Mouse (Mus musculus): ENCODE results near the gene Ddah1. TPM values are rescaled to one million over a fixed set of nuclear protein-coding genes. Genes with fewer than 3 reads are reported as not detected.

The Ddah1 gene
- polyA plus RNA-seq, 1 experiment: 43.7 TPM

GRCm38 (mm10) chr3:145852041-145852440 lies 93.6 kb downstream of the Ddah1 start:
- Histone ChIP-seq H3K9ac (ENCODE audit: low read depth, poor library complexity, severe bottlenecking) (no peak overlapping the region), H3K36me3 (ENCODE audit: control insufficient read depth, insufficient read depth, low read length, poor library complexity, severe bottlenecking) (no peaks in the 10 kb centered on the region; the same call in 1 of the 2 replicates), H3K4me3 (ENCODE audit: low read depth, low read length) (no peak overlapping the region), H3K27me3 (ENCODE audit: control insufficient read depth, insufficient read depth, low read length, poor library complexity, severe bottlenecking) (no peaks in the 10 kb centered on the region), H3K4me1 (ENCODE audit: control insufficient read depth, insufficient read depth, low read length) (no peaks in the 10 kb centered on the region), H3K9me3 (replicated peaks; ENCODE audit: control insufficient read depth, insufficient read depth, low read length, poor library complexity, severe bottlenecking) (no peaks in the 10 kb centered on the region), H3K27ac (ENCODE audit: insufficient read depth, low read length) (no peak overlapping the region)
- no peak for TF ChIP-seq POLR2A (IDR thresholded peaks at IDR 0.05; ENCODE audit: insufficient read depth, low read length)
- TF ChIP-seq CTCF (IDR thresholded peaks at IDR 0.05; ENCODE audit: low read depth, low read length): no peak
- no peak for TF ChIP-seq EP300 (IDR thresholded peaks at IDR 0.05; ENCODE audit: insufficient read depth, low read depth, low read length)

- Histone ChIP-seq H3K4me3 (ENCODE audit: low read depth, low read length) (no peak overlapping the region), H3K9ac (ENCODE audit: low read depth, poor library complexity, severe bottlenecking) (no peak overlapping the region), H3K27ac (ENCODE audit: insufficient read depth, low read length) (no peak overlapping the region), H3K4me1 (ENCODE audit: control insufficient read depth, insufficient read depth, low read length) (no peaks in the 10 kb centered on the region), H3K27me3 (ENCODE audit: control insufficient read depth, insufficient read depth, low read length, poor library complexity, severe bottlenecking) (no peaks in the 10 kb centered on the region), H3K36me3 (ENCODE audit: control insufficient read depth, insufficient read depth, low read length, poor library complexity, severe bottlenecking) (no peaks in the 10 kb centered on the region; the same call in 1 of the 2 replicates), H3K9me3 (replicated peaks; ENCODE audit: control insufficient read depth, insufficient read depth, low read length, poor library complexity, severe bottlenecking) (no peaks in the 10 kb centered on the region)
- TF ChIP-seq POLR2A (IDR thresholded peaks at IDR 0.05; ENCODE audit: insufficient read depth, low read length) (no peak), CTCF (IDR thresholded peaks at IDR 0.05; ENCODE audit: low read depth, low read length) (no peak), EP300 (IDR thresholded peaks at IDR 0.05; ENCODE audit: insufficient read depth, low read depth, low read length) (no peak)
Measured at GRCm38 (mm10) chr3:145852800-145853199, 94.3 kb downstream of the Ddah1 start.

GRCm38 (mm10) chr3:145853713-145854112 lies 95.2 kb downstream of the Ddah1 start:
- Histone ChIP-seq H3K36me3 (ENCODE audit: control insufficient read depth, insufficient read depth, low read length, poor library complexity, severe bottlenecking) (no peaks in the 10 kb centered on the region; the same call in 1 of the 2 replicates), H3K4me3 (ENCODE audit: low read depth, low read length) (no peak overlapping the region), H3K27ac (ENCODE audit: insufficient read depth, low read length) (no peak overlapping the region), H3K27me3 (ENCODE audit: control insufficient read depth, insufficient read depth, low read length, poor library complexity, severe bottlenecking) (no peaks in the 10 kb centered on the region), H3K4me1 (ENCODE audit: control insufficient read depth, insufficient read depth, low read length) (no peaks in the 10 kb centered on the region), H3K9me3 (replicated peaks; ENCODE audit: control insufficient read depth, insufficient read depth, low read length, poor library complexity, severe bottlenecking) (no peaks in the 10 kb centered on the region), H3K9ac (ENCODE audit: low read depth, poor library complexity, severe bottlenecking) (no peak overlapping the region)
- TF ChIP-seq CTCF (IDR thresholded peaks at IDR 0.05; ENCODE audit: low read depth, low read length) (no peak), EP300 (IDR thresholded peaks at IDR 0.05; ENCODE audit: insufficient read depth, low read depth, low read length) (no peak), POLR2A (IDR thresholded peaks at IDR 0.05; ENCODE audit: insufficient read depth, low read length) (no peak)

GRCm38 (mm10) chr3:145854427-145854826 lies 96.0 kb downstream of the Ddah1 start:
- Histone ChIP-seq H3K27ac (ENCODE audit: insufficient read depth, low read length) (no peak overlapping the region), H3K27me3 (ENCODE audit: control insufficient read depth, insufficient read depth, low read length, poor library complexity, severe bottlenecking) (no peaks in the 10 kb centered on the region), H3K36me3 (ENCODE audit: control insufficient read depth, insufficient read depth, low read length, poor library complexity, severe bottlenecking) (no peaks in the 10 kb centered on the region; the same call in 1 of the 2 replicates), H3K9ac (ENCODE audit: low read depth, poor library complexity, severe bottlenecking) (no peak overlapping the region), H3K4me3 (ENCODE audit: low read depth, low read length) (no peak overlapping the region), H3K4me1 (ENCODE audit: control insufficient read depth, insufficient read depth, low read length) (no peaks in the 10 kb centered on the region), H3K9me3 (replicated peaks; ENCODE audit: control insufficient read depth, insufficient read depth, low read length, poor library complexity, severe bottlenecking) (no peaks in the 10 kb centered on the region)
- TF ChIP-seq EP300 (IDR thresholded peaks at IDR 0.05; ENCODE audit: insufficient read depth, low read depth, low read length) (no peak), CTCF (IDR thresholded peaks at IDR 0.05; ENCODE audit: low read depth, low read length) (no peak), POLR2A (IDR thresholded peaks at IDR 0.05; ENCODE audit: insufficient read depth, low read length) (no peak)

GRCm38 (mm10) chr3:145855299-145855698 lies 96.8 kb downstream of the Ddah1 start:
- H3K4me1 ChIP-seq (ENCODE audit: control insufficient read depth, insufficient read depth, low read length): no peaks in the 10 kb centered on the region
- no peak overlapping the region for H3K9ac ChIP-seq (ENCODE audit: low read depth, poor library complexity, severe bottlenecking)
- TF ChIP-seq EP300 (IDR thresholded peaks at IDR 0.05; ENCODE audit: insufficient read depth, low read depth, low read length): no peak
- no peak for TF ChIP-seq POLR2A (IDR thresholded peaks at IDR 0.05; ENCODE audit: insufficient read depth, low read length)
- no peak for TF ChIP-seq CTCF (IDR thresholded peaks at IDR 0.05; ENCODE audit: low read depth, low read length)
- no peaks in the 10 kb centered on the region for H3K9me3 ChIP-seq (replicated peaks; ENCODE audit: control insufficient read depth, insufficient read depth, low read length, poor library complexity, severe bottlenecking)
- no peaks in the 10 kb centered on the region; the same call in 1 of the 2 replicates for H3K36me3 ChIP-seq (ENCODE audit: control insufficient read depth, insufficient read depth, low read length, poor library complexity, severe bottlenecking)
- H3K4me3 ChIP-seq (ENCODE audit: low read depth, low read length): no peak overlapping the region
- H3K27ac ChIP-seq (ENCODE audit: insufficient read depth, low read length): no peak overlapping the region
- H3K27me3 ChIP-seq (ENCODE audit: control insufficient read depth, insufficient read depth, low read length, poor library complexity, severe bottlenecking): no peaks in the 10 kb centered on the region

- no peak overlapping the region for H3K9ac ChIP-seq (ENCODE audit: low read depth, poor library complexity, severe bottlenecking)
Measured at GRCm38 (mm10) chr3:145858388-145858787, 99.9 kb downstream of the Ddah1 start.

More at GRCm38 (mm10) chr3:145858388-145858787, 99.9 kb downstream of the Ddah1 start:
- TF ChIP-seq POLR2A (IDR thresholded peaks at IDR 0.05; ENCODE audit: insufficient read depth, low read length): no peak
- no peak for TF ChIP-seq CTCF (IDR thresholded peaks at IDR 0.05; ENCODE audit: low read depth, low read length)
- TF ChIP-seq EP300 (IDR thresholded peaks at IDR 0.05; ENCODE audit: insufficient read depth, low read depth, low read length): no peak
- no peaks in the 10 kb centered on the region for H3K4me1 ChIP-seq (ENCODE audit: control insufficient read depth, insufficient read depth, low read length)
- no peak overlapping the region for H3K27ac ChIP-seq (ENCODE audit: insufficient read depth, low read length)
- no peak overlapping the region for H3K4me3 ChIP-seq (ENCODE audit: low read depth, low read length)
- H3K27me3 ChIP-seq (ENCODE audit: control insufficient read depth, insufficient read depth, low read length, poor library complexity, severe bottlenecking): no peaks in the 10 kb centered on the region
- no peaks in the 10 kb centered on the region; the same call in 1 of the 2 replicates for H3K36me3 ChIP-seq (ENCODE audit: control insufficient read depth, insufficient read depth, low read length, poor library complexity, severe bottlenecking)
- H3K9me3 ChIP-seq (replicated peaks; ENCODE audit: control insufficient read depth, insufficient read depth, low read length, poor library complexity, severe bottlenecking): no peaks in the 10 kb centered on the region

Measured in ES-Bruce4 (cell line).